Mouse (Mus musculus) activated CD4-positive, CD25-positive, alpha-beta regulatory T cell, adult 4 months (primary cell): Measurements from ENCODE around the gene Limch1. TPM values are rescaled to one million over a fixed set of nuclear protein-coding genes. Genes with fewer than 3 reads are reported as not detected.

Source experiments
- ATAC-seq: one replicate; pipeline ENCODE4 v1.8.0; 2017
- polyA plus RNA-seq, 2 experiments: library from polyadenylated mRNA; unstranded; fragments of 100-300 nt; shearing (Covaris generic); gene quantifications; one replicate each; pipeline ENCODE4 v1.2.1; 2017

Limch1 gene
- polyA plus RNA-seq, 2 experiments from 2014 or later = 0.16 TPM; not detected in 1

- ATAC-seq = no peak
These were observed 2.3 kb downstream of the Limch1 start for GRCm38 (mm10) chr5:66747761-66748430.

DNA sequence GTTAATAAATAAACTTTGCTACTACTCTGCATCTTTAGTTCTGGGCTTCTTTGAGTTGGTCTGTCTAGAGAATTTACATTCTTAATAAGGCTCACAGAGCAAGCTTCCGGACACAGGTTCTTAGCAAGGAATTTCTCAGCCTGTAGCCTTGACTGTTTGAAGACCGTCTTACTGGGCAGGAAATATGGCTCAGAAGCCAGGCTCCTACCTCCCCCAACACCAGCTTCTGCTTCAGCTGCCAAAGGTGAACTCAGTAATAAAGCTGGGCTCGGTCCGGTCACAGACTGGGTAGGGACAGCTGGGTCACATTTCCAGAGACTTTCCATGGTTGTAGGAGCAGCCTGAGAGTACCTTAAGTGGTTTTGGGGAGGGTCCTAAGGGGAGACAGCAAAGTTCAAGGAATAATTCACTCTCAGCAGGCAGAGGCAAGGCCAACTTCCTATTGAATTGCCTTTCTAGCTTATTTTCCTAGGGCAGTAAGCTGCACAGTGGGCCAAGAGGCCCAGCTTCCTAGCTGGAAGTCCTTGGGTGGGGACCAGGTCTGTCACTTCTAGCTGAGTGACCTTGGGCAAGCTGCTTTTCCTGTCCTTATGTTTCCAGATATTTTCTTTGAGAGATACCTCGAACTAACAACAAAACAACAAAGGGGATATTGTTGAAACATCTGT, 3.0 kb downstream of the Limch1 start:
- no peak for ATAC-seq

DNA sequence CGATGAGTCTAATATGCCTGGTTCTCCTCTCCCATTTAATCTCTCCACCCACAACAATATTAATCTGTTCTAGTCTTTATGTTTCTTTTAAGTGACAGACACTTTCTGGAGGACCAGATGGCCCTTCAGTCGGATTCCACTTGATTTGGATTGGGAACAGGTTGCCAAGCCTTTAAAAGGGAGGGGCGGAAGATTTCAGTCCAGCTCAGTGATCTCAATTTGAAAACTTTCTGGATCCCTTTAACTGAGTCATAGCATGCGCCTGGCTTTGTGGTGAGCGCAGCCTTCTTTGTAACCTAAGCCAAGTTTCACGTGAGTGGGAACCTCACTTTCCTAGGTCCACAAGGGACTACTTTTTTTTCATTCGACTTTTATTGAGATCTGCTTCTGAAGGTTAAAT, 5.0 kb downstream of the Limch1 start:
- no peak for ATAC-seq

- ATAC-seq = no peak
These were observed 5.8 kb downstream of the Limch1 start for GRCm38 (mm10) chr5:66751332-66751980.

GRCm38 (mm10) chr5:66753620-66754019, 8.0 kb downstream of the Limch1 start:
- no peak for ATAC-seq

- no peak for ATAC-seq
These were observed 11.4 kb downstream of the Limch1 start for GRCm38 (mm10) chr5:66756821-66757705.

- no peak for ATAC-seq
These were observed 12.1 kb downstream of the Limch1 start for GRCm38 (mm10) chr5:66757706-66758237.

DNA sequence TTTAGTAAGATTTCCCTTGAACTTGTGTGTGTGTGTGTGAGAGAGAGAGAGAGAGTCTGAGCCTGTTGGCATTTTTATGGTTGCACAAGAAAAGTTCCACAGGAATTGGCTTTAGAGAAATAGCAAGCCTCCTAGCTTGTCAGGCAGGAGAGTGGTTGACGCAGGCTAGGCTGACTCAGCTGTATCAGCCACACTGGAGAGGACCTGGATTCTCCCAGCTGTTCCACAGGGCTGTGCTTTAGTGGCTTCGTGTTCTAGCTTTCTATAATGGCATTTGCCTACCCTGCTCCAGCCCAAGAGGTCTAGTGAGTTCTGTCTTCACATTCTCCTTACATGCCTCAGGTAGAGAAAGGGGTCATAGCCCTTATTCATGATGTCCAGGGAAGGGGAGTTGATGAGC, 13.7 kb downstream of the Limch1 start:
- no peak for ATAC-seq

DNA sequence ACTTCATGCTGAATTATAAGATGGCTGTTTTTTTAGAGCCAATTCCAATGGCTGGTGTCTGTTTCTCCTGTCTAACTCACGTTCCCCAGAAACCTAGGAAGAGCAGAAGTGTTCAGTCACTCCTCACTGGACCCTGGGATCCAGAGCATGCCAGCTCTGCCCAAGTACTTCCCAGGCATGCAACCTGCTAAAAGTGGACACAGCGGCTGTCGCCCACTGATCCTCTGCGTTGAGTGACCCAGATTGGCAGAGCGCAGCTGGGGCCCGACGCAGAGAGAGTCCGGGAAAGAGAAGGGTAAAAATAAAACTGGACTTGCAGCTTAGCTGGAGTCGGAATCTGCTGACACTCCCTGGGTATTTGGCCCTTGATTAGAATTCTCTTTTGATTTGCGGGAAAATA, 15.1 kb downstream of the Limch1 start:
- no peak for ATAC-seq

- no peak for ATAC-seq
These were observed 16.4 kb downstream of the Limch1 start for GRCm38 (mm10) chr5:66762006-66762405.

DNA sequence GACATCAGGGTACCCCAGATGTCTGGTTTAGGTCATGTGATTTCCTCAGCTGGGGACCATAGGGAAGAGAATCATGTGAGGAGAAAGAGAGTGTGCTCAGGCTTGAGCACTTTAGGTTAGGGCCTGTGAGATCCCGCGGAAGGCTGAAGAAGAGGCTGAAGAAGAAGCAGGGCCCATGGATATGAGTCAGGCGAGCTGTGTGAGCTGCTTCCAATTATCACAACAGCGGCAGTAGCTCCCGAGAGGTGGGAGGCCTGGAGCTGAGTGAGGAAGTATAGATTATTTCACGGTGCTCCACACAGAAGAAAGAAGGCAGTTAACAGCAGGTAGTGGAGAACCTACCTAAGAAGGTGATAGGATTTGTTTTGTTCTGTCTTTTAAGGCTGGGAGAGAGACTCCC, 18.5 kb downstream of the Limch1 start:
- ATAC-seq = no peak

GRCm38 (mm10) chr5:66765911-66766310, 20.3 kb downstream of the Limch1 start:
- ATAC-seq = no peak

DNA sequence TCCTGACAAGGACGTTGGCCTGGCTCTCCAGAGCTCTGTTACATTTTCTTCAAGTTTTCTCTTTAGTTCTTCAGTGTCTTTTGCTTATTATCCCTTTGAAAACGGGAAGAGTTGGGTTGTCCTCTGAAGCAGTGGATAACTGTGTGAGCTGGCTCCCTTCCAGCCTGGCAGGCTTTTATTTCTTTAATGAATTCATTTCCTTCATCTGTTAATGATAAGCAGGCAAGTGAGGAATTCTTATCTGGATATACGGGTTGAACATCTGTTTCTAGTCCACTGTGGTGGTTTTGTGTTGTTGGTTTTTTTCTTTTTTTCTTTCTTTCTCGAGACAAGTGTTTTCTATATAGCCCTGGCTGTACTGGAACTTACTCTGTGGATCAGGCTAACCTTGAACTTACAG, 22.4 kb downstream of the Limch1 start:
- ATAC-seq = no peak

GRCm38 (mm10) chr5:66769070-66769469, 23.4 kb downstream of the Limch1 start:
- no peak for ATAC-seq

DNA sequence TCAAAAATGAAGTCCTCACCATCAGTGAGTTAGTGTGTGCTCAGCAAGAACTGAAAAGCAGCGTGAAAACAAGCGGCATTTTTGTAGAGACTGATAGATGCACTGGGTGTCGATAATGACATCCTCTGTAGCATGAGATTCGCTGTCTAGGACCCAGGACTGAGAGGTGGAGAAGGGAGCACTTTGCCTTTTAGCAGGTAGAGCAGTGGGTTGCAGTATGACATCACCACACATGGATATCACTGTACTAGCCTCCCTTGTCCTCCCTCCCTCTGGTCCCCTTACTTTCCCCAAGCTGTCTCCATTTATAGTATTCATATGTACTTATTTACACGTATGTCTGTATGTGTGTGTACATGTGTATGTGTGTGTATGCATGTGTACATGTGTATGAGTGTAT, 23.9 kb downstream of the Limch1 start:
- no peak for ATAC-seq

DNA sequence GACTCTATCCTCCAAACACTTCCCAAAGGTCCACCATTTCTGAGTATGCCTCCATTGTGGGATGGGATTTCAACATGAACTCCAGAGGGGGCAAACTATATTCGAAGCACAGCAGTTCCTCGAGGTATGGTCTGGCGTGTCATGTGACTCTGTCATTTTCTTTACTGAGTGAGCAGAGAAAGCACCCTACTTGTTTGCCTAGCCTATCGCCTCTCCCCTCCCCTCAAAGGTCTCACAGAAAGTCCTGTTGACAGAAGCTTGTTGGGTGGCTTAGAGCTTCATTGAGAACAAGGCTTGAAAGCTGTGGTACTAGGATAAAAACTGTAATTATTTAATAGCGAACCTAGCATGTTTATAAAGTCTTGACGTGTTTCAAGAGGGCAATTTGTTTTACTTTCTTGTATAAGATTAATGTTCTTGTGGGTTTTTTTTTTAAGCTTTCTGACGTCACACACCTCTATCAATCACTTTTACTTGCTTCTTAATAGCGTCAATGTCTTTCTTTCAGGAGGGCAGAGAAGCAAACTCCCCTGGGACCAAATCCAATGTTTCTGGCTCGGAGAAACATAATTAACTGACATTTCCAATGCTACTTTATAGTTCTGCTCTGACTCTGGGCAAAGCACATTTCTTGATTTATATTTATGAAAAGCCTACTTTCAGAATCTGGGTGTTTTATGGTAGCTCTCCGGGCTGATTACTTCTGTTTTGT, 32.5 kb downstream of the Limch1 start:
- no peak for ATAC-seq

DNA sequence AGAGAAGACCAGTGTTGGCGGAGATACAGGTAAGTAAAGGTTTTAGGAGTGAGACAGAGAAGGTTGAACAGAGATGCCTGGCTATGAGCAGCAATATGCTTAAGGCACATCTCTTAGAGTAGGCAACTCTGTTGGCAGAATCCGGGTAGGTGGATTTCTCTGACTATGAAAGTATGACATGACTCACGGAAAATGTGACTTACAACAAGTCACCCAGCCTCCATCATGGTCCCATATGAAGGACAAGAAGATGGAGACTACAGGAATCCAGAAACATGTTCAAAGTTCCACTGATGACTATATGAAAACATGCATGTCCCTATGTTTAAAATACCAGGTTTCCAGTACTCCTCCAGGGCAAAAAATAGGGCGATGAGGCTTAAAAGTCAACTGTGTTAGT, 34.7 kb downstream of the Limch1 start:
- no peak for ATAC-seq

DNA sequence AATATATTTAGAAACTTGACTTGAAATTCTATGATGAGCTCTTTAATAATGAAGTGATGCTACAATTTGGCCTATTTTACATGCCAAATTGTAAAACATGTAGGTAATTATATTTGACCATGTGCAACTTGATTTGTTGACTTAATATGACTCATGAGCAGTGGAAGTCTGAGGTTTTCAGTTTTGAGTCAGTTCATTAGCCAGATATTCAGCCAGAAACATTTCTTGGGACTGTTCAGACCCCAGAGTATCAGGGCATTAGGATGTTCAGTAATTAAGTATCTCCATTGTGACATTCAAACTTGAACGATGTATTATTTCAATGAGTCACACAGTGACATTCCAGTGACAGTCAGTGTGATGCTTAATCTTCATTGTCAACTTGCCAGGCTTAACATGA, 35.9 kb downstream of the Limch1 start:
- ATAC-seq = no peak

DNA sequence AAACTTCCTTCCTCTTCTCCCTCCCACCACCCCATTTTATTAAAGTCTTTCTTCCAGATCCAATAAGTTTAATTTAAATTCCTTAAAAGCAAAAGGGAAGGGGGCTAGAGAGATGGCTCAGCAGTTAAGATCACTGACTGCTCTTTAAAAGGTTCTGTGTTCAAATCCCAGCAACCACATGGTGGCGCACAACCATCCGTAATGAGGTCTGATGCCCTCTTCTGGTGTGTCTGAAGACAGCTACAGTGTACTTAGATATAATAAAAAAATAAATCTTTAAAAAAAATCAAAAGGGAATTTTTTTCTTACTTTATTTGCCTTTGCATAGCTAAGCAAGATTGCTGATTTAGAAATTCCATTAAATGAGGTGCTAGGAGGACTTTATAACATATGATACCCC, 37.2 kb downstream of the Limch1 start:
- ATAC-seq = no peak

DNA sequence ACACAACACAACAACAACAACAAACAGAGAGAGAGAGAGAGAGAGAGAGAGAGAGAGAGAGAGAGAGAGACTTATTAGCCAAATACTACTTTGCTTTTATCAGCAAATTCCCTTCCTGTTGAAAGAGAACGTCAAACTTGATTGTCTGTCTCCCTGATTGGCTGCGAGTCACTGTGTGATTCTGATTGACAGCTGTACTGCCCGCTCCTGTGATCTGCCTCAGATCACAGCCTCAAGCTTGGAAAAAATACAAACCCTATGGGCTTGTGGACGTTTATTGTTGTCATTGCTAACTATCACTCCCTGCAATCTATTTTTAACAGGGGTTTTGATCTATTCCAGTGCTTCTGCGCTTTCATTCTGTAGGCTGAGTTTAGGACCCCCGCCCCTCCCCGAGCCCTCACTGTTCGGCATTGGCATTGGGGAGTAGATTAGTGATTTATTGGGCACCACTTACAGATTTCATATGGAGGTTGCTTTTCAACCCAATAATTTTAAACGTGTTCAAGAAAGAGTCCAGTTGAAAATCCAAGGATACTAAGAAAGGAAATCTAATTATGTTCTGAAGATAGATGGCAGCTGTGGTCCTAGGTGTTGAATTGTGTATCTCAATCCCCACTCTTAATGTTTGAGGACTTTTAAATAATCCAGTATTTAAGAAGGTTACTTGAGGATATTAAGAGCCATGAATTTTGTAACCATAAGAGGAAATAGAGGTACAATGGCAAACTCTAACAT, 39.2 kb downstream of the Limch1 start:
- ATAC-seq = no peak

GRCm38 (mm10) chr5:66785995-66786620, 40.5 kb downstream of the Limch1 start:
- ATAC-seq = no peak
